In the genomic region with DNA sequence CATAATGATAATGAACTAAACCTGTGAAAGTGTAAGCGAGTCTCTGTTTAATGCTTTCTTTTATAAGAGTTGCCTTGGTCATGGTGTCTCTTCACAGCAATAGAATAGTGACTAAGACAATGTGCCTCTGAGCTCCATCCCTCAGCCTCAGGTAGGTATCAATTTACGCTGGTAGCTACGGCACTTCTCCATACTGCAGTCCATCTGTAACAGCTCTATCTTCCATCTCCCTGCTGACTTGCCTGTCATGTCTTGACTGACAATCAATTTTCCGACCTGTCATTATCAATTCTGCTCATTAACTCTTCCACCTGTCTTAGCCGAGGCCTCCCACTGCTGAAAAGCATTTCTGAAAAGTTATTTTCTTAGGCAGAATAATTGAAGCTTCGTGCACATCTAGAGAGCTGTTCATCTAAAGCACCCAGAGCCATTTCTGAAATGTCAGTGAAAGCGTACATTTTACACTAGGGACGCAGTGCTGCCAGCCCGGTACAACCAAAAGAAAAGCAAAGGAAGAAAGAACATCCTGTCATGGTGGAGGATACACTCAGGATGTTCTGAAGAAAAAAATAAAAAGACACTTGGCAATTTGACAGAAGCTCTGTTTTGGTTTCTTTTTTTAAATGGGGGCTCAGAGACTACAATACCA, we compare ENCODE assay signal across 31 mouse cellular contexts. TPM values are rescaled to one million over a fixed set of nuclear protein-coding genes. Genes with fewer than 3 reads are reported as not detected.
DNase-seq lines count a peak whose midpoint lies in the region; ATAC-seq lines count a peak whose summit lies in the region.
"Had no signal": no experiment of that assay in that cellular context is flagged by ENCODE, and none has a peak within 500 bp of the region (broad histone marks: within the 10 kb centered on the region; RNA-seq: fewer than 3 reads in every experiment).

No protein-coding gene starts in this region.

- H3K9me3 ChIP-seq in hindbrain, embryonic 13.5 days, result no peaks in the 10 kb centered on the region
- no peaks in the 10 kb centered on the region for H3K9me3 ChIP-seq in hindbrain, embryonic 12.5 days (replicated peaks)
- no peaks in the 10 kb centered on the region for H3K9me3 ChIP-seq in midbrain, embryonic 14.5 days (ENCODE audit: control insufficient read depth, low read length)
- no peaks in the 10 kb centered on the region for H3K9me3 ChIP-seq in midbrain, embryonic 11.5 days (ENCODE audit: control insufficient read depth, low read length)
- H3K9me3 ChIP-seq in midbrain, embryonic 15.5 days, result no peaks in the 10 kb centered on the region
- H3K9me3 ChIP-seq: forebrain, embryonic 15.5 days; intestine, embryonic 15.5 days had no signal

- H3K4me2 ChIP-seq in hindbrain, embryonic 13.5 days, result no peak overlapping the region
- H3K4me2 ChIP-seq in hindbrain, embryonic 12.5 days (replicated peaks), result no peak overlapping the region
- no peak overlapping the region for H3K4me2 ChIP-seq in midbrain, embryonic 14.5 days (ENCODE audit: low read length)
- H3K4me2 ChIP-seq in midbrain, embryonic 11.5 days, result no peak overlapping the region
- H3K4me2 ChIP-seq in midbrain, embryonic 15.5 days, result no peak overlapping the region
- H3K4me2 ChIP-seq: forebrain, embryonic 15.5 days; heart, embryonic 12.5 days; intestine, embryonic 15.5 days; liver, embryonic 13.5 days; neural tube, embryonic 13.5 days had no signal

- 0 out of 2 replicates have a peak overlapping the region, but pooled peaks have one; percentile 3 for H3K27ac ChIP-seq in hindbrain, embryonic 13.5 days
- H3K27ac ChIP-seq in hindbrain, embryonic 12.5 days, result no peak overlapping the region
- no peak overlapping the region for H3K27ac ChIP-seq in midbrain, embryonic 14.5 days (replicated peaks; ENCODE audit: low read depth, low read length)
- H3K27ac ChIP-seq in midbrain, embryonic 11.5 days (ENCODE audit: low read depth, low read length), result no peak overlapping the region
- H3K27ac ChIP-seq in midbrain, embryonic 15.5 days, result no peak overlapping the region
- H3K27ac ChIP-seq: forebrain, embryonic 15.5 days; gastrocnemius, adult 2 months; heart, adult 2 months; intestine, embryonic 15.5 days; kidney, postnatal 0 days; liver, embryonic 13.5 days; neural tube, embryonic 13.5 days; stomach, postnatal 0 days had no signal

- no peak overlapping the region for H3K9ac ChIP-seq in hindbrain, embryonic 13.5 days
- H3K9ac ChIP-seq in hindbrain, embryonic 12.5 days, result no peak overlapping the region
- H3K9ac ChIP-seq in midbrain, embryonic 14.5 days (replicated peaks; ENCODE audit: low read length), result no peak overlapping the region
- H3K9ac ChIP-seq in midbrain, embryonic 11.5 days (ENCODE audit: low read length), result no peak overlapping the region
- no peak overlapping the region for H3K9ac ChIP-seq in midbrain, embryonic 15.5 days
- H3K9ac ChIP-seq: forebrain, embryonic 15.5 days; heart, embryonic 12.5 days; intestine, embryonic 15.5 days; liver, embryonic 13.5 days; neural tube, embryonic 13.5 days had no signal

- 60% methylated on average over 9 of the region's 9 CpGs for WGBS in hindbrain, embryonic 13.5 days
- 65% methylated on average over 9 of the region's 9 CpGs for WGBS in hindbrain, embryonic 12.5 days
- WGBS in midbrain, embryonic 14.5 days, result 49% methylated on average over 9 of the region's 9 CpGs
- WGBS in midbrain, embryonic 11.5 days, result 83% methylated on average over 9 of the region's 9 CpGs
- 47% methylated on average over 9 of the region's 9 CpGs for WGBS in midbrain, embryonic 15.5 days

- no peaks in the 10 kb centered on the region for H3K27me3 ChIP-seq in hindbrain, embryonic 13.5 days
- H3K27me3 ChIP-seq in hindbrain, embryonic 12.5 days, result no peaks in the 10 kb centered on the region
- no peaks in the 10 kb centered on the region for H3K27me3 ChIP-seq in midbrain, embryonic 14.5 days (ENCODE audit: control insufficient read depth, insufficient read depth, low read length)
- H3K27me3 ChIP-seq in midbrain, embryonic 11.5 days (ENCODE audit: control insufficient read depth, insufficient read depth, low read length), result no peaks in the 10 kb centered on the region
- no peaks in the 10 kb centered on the region for H3K27me3 ChIP-seq in midbrain, embryonic 15.5 days (replicated peaks)
- H3K27me3 ChIP-seq: heart, embryonic 12.5 days; intestine, embryonic 15.5 days; liver, embryonic 13.5 days; neural tube, embryonic 13.5 days had no signal

- peaks cover 9% of the 10 kb centered on the region for H3K4me1 ChIP-seq in hindbrain, embryonic 13.5 days (replicated peaks)
- H3K4me1 ChIP-seq in hindbrain, embryonic 12.5 days, result 0 out of 2 replicates have a peak, but pooled peaks cover 4% of the 10 kb centered on the region
- H3K4me1 ChIP-seq in midbrain, embryonic 14.5 days (ENCODE audit: control insufficient read depth, insufficient read depth, low read length), result no peaks in the 10 kb centered on the region
- no peaks in the 10 kb centered on the region for H3K4me1 ChIP-seq in midbrain, embryonic 11.5 days (ENCODE audit: control insufficient read depth, insufficient read depth, low read length)
- H3K4me1 ChIP-seq in midbrain, embryonic 15.5 days, result no peaks in the 10 kb centered on the region
- H3K4me1 ChIP-seq: forebrain, embryonic 15.5 days; intestine, embryonic 15.5 days; liver, embryonic 13.5 days had no signal

- H3K4me3 ChIP-seq in hindbrain, embryonic 13.5 days, result no peak overlapping the region
- no peak overlapping the region for H3K4me3 ChIP-seq in hindbrain, embryonic 12.5 days
- H3K4me3 ChIP-seq in midbrain, embryonic 14.5 days (replicated peaks; ENCODE audit: low read depth, low read length), result no peak overlapping the region
- no peak overlapping the region for H3K4me3 ChIP-seq in midbrain, embryonic 11.5 days (ENCODE audit: low read depth, low read length)
- H3K4me3 ChIP-seq in midbrain, embryonic 15.5 days, result no peak overlapping the region
- H3K4me3 ChIP-seq: forebrain, embryonic 15.5 days; gastrocnemius, adult 2 months; heart, adult 2 months; heart, embryonic 12.5 days; intestine, embryonic 15.5 days; liver, embryonic 13.5 days; neural tube, embryonic 13.5 days had no signal

- DNase-seq in midbrain, embryonic 14.5 days, result peak; percentile 37
- no peak for DNase-seq in midbrain, embryonic 11.5 days (ENCODE audit: low spot score, missing footprints)
- no peak for DNase-seq in kidney, adult 11 months
- DNase-seq in testis, postnatal 10 days (ENCODE audit: low spot score), result no peak
- DNase-seq: cerebellum, adult 11 months; cerebellum, adult 9-10 months; cerebellum, postnatal 36 days; gastrocnemius, adult 2 months; gastrocnemius, postnatal 36 days; heart, adult 2 months; kidney, adult 8-10 months; layer of hippocampus, postnatal 36 days; left cerebral cortex, postnatal 4 days; liver, embryonic 13.5 days; lung, adult 18-20 months; right cerebral cortex, postnatal 4 days; thymus, adult 2 months; thymus, postnatal 36 days had no signal

- peak; percentile 58 for ATAC-seq in hindbrain, embryonic 13.5 days (ENCODE audit: low FRiP score)
- ATAC-seq in hindbrain, embryonic 12.5 days (ENCODE audit: low FRiP score), result no peak; the same call in 1 of the 2 replicates
- no peak for ATAC-seq in midbrain, embryonic 14.5 days (ENCODE audit: low FRiP score, low TSS enrichment)
- ATAC-seq in midbrain, embryonic 11.5 days (ENCODE audit: low FRiP score), result no peak
- ATAC-seq in midbrain, embryonic 15.5 days (replicated peaks), result peak; percentile 76
- ATAC-seq: CD4-positive, CD25-positive, alpha-beta regulatory T cell, adult 4 months; forebrain, embryonic 15.5 days; intestine, embryonic 15.5 days had no signal

- no peaks in the 10 kb centered on the region for H3K36me3 ChIP-seq in hindbrain, embryonic 13.5 days
- H3K36me3 ChIP-seq in hindbrain, embryonic 12.5 days, result no peaks in the 10 kb centered on the region
- no peaks in the 10 kb centered on the region for H3K36me3 ChIP-seq in midbrain, embryonic 14.5 days (ENCODE audit: control insufficient read depth, insufficient read depth, low read length)
- no peaks in the 10 kb centered on the region for H3K36me3 ChIP-seq in midbrain, embryonic 11.5 days (ENCODE audit: control insufficient read depth, insufficient read depth, low read length)
- no peaks in the 10 kb centered on the region for H3K36me3 ChIP-seq in midbrain, embryonic 15.5 days (replicated peaks)
- H3K36me3 ChIP-seq: forebrain, embryonic 15.5 days; heart, embryonic 12.5 days; intestine, embryonic 15.5 days; liver, embryonic 13.5 days; neural tube, embryonic 13.5 days had no signal

RNA-seq across cellular contexts. Expression of gene Sst, which starts 58.2 kb away (rescaled TPM):
- 242 and 252 TPM in 2 replicates for polyA plus RNA-seq in hindbrain, embryonic 13.5 days (2015; fragmentation: Nextera tagmentation; extraction: Ambion mirVana)
- polyA plus RNA-seq in hindbrain, embryonic 12.5 days (2016; fragmentation: Nextera tagmentation; extraction: Ambion mirVana), result 66.4 and 105 TPM in 2 replicates
- 257 and 380 TPM in 2 replicates for polyA plus RNA-seq in midbrain, embryonic 14.5 days (2014; fragmentation: Nextera tagmentation; extraction: Ambion mirVana)
- 35.8 and 44.0 TPM in 2 replicates for polyA plus RNA-seq in midbrain, embryonic 11.5 days (2014; fragmentation: Nextera tagmentation; extraction: Ambion mirVana)
- 271 and 284 TPM in 2 replicates for polyA plus RNA-seq in midbrain, embryonic 15.5 days (2015; fragmentation: Nextera tagmentation; extraction: Ambion mirVana)
- polyA plus RNA-seq: adrenal gland, adult 2 months; CD4-positive, CD25-positive, alpha-beta regulatory T cell, adult 4 months; heart, adult 2 months; heart, postnatal 0 days; kidney, postnatal 0 days; spleen, adult 2 months had no signal

Comparison
In these comparisons a context has a peak if more than half of its experiments do, and no peak if none do; other contexts are left out.
1. ATAC-seq: peak in hindbrain, embryonic 13.5 days (single experiment) and midbrain, embryonic 15.5 days (single experiment); none in hindbrain, embryonic 12.5 days (single experiment), midbrain, embryonic 14.5 days (single experiment) and midbrain, embryonic 11.5 days (single experiment).